Mouse (Mus musculus): ENCODE measurements around the gene Malsu1.
A peak's percentile ranks its signal among the peaks of the same experiment; 100 is the strongest.

The Malsu1 gene

GRCm38 (mm10) chr6:49074117-49074490 lies 509 bp downstream of the Malsu1 start:
- DNase-seq (ENCODE audit: low spot score) = no peak

- DNase-seq (ENCODE audit: low spot score) = no peak
Observed at GRCm38 (mm10) chr6:49077894-49078293, 4.3 kb downstream of the Malsu1 start.

- no peak for DNase-seq (ENCODE audit: low spot score)
Observed at GRCm38 (mm10) chr6:49079313-49079712, 5.7 kb downstream of the Malsu1 start.

DNA sequence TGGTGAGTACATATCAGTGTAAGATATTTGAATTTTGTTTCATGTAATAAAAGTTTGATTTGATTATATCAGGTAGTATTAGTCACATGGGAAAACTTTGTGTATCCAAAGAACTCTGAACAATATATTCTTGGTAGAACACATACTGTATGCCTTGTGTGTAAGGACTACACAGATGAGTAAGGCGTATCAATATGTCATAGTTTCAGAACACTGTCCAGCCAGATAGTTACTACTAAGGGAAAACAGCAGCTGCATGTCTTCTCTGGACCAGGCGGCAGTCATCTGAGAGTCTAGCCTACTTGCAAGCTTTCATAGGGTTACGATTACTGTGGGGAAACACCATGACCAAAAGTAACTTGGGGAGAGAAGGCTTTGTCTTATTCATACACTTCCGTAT lies 9.4 kb downstream of the Malsu1 start:
- no peak for DNase-seq (ENCODE audit: low spot score)

GRCm38 (mm10) chr6:49094968-49095367 lies 21.4 kb downstream of the Malsu1 start:
- no peak for DNase-seq (ENCODE audit: low spot score)

DNA sequence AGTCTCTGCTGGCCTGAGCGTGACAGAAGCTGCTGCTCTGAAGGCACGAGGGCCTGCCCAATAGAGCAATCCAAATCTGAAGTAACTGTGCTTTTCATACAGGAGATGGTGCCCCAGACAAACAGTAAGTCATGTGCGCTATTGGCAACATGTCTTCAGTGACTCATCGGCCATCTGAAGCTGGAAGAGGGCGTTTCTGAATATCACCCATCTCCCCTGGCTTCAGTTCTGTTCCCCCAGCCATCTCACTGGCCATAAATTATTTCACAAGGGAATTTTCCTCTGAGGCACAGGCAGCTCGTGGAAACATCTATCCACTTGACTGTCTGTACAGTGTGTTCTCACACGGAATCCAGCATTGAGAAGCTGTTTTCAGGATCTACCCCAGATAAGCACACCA lies 22.8 kb downstream of the Malsu1 start:
- DNase-seq (ENCODE audit: low spot score) = no peak

- peak; percentile 55 for DNase-seq (ENCODE audit: low spot score)
Observed at GRCm38 (mm10) chr6:49096933-49097461, 23.4 kb downstream of the Malsu1 start.

DNA sequence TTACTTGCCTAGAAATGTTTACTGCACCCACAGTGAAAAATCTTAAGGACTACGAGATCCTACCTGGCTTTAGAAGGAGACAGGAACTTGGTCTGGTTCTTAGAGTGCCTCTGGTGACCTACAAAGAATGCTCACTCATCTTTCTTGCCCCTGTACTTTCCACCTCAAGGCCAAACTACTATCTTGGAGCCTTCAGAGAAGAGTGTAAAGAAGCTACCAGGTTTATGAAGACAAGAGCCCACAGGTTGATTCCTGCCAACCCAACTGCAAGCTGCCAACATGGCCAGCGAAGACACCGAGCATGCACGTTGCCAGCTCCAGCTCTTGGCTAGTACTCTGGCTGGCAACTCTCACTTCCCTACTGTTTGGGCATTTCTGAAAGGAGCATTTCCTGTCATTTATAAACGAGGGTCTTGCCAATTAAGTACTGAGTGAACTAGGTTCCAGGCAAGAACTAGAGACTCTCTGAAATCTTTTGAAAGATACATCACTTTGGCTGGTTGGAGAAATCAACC lies 24.1 kb downstream of the Malsu1 start:
- DNase-seq (ENCODE audit: low spot score) = no peak

- no peak for DNase-seq (ENCODE audit: low spot score)
Observed at GRCm38 (mm10) chr6:49099086-49099485, 25.5 kb downstream of the Malsu1 start.

DNA sequence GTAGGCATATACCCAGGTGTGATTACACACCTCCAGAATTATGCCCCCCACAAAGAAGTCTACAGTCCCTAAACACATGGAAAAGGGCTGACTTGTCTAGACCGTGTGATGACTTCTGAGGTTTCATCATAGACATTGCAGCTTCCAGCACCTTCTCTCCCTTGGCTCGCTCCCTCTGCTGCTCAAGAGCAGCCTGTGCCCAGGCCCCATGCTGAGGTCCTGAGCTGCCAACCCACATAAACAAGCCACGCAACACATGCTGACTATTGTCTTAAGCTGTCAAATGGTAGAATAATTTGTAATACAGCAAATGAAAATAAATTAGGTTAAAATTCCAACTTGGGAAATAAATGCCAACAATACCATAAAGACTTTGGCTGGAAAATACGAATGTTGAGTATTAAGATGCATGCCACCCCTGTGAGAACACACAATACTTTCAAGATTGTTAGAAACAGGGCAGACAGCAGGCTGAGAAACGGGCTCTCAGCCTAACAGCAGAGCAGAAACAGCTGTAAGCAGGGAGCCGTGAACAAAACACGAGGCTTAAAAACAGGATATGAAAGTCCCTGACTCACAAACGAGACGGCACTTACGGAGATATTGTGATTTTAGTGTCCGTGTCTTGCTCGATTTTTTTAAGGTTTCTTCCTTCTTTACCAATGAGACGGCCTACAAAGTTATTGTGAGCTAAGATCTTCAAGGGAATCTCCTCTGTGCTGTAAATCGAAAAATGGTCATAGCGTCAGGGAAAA lies 33.3 kb downstream of the Malsu1 start:
- DNase-seq (ENCODE audit: low spot score) = no peak

DNA sequence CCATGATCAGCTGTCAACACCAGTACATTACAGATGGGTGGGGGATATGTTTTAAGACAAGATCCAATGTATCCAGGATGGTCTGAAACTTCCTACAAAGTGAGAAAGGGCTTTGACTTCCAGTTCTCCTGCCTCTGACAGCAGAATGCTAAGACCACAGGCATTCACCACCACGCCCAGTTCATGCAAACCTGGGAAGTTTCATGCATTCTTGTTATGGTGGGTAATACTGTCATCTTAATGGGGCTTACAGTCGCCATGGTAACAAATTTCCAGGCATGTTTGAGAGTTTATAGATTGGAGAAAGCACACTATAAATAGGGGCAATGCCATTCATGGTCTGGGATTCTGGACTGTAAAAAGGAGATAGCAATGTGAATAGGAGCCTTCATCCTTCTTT lies 35.6 kb downstream of the Malsu1 start:
- no peak for DNase-seq (ENCODE audit: low spot score)

GRCm38 (mm10) chr6:49113895-49114294 lies 40.3 kb downstream of the Malsu1 start:
- DNase-seq (ENCODE audit: low spot score) = no peak

DNA sequence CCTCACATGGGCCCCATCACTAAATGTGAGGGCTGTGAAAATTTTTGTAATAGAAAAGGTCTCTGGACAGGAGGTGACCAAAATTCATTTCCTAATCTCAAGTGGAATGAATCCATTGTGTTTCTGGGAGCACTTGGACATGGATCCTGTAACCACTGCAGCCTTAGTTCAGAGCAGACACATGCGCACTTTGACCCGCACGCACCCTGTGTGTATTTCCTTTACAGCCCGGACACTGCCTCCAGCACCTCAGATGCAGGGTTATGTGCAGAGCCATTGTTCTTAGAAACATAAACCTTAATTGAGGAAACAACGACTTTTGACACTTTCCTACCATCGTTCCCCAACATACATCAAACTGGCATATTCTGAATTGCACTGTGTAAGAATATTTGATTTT lies 40.9 kb downstream of the Malsu1 start:
- no peak for DNase-seq (ENCODE audit: low spot score)

DNA sequence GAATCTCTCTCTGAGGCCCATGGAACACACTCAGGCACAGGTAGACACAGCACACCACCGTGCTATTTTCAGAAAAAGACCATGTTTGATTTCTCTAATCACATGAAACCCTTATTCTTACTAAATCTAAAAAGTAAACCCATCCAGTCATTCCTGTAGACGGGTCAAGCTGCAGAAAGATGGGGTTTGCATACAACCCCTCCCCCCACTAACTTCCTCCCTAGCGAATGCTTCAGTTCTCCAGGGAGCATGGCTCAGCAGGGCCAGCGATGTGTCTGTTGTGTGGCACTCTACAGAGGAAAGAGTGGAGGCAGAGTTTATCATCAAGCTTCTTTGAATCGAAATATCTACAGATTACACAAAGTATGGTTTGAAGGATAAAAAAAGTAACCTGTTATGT lies 42.0 kb downstream of the Malsu1 start:
- DNase-seq (ENCODE audit: low spot score) = no peak

DNA sequence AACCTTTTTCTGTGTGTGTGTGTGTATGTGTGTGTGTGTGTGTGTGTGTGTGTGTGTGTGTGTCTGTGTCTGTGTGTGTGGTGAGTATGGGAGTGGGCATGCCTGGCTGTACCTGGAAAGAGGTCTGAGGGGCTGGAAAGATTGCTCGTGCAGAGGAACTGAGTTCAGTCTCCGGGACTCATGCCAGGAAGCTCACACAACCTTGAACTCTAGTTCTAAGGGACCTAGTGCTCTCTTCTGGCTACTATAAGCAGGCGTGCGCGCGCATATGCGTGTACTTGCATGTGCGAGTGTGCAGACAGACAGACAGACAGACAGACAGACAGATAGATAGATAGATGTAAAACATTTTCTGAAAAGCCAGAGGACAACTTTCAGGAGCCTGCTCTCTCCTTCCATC lies 42.6 kb downstream of the Malsu1 start:
- DNase-seq (ENCODE audit: low spot score) = no peak

GRCm38 (mm10) chr6:49118446-49118845 lies 44.9 kb downstream of the Malsu1 start:
- no peak for DNase-seq (ENCODE audit: low spot score)

DNA sequence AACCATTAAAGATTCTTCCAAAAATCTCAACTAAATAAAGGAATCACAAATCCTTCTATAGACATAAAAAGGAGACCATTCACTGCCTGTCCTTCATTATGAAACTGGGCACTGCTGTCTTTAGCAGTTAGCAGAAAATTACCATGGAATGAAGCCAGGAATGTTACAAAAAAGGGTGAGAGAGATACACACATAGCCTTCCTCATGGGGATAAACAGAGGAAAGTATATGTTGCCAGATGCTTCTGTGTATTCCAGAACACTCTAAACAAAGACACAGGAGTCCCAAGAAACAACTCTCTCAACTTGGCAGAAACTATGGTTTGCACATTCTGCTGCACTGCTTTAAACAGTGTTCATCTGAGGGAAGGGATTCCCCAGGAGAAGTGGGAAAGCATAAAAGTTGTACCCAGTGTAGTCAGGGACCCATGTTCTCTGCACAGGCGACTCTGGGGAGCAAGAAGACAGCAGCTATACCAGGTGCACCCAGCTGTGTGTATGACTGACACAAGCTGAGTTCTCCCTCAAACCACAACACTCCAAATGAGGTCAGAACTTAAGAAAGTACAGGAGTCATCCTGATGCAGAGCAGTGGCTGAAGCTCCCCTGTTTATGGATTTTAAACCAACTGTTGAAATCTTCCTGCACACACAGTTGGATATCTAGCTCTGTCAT lies 46.0 kb downstream of the Malsu1 start:
- DNase-seq (ENCODE audit: low spot score) = no peak

DNA sequence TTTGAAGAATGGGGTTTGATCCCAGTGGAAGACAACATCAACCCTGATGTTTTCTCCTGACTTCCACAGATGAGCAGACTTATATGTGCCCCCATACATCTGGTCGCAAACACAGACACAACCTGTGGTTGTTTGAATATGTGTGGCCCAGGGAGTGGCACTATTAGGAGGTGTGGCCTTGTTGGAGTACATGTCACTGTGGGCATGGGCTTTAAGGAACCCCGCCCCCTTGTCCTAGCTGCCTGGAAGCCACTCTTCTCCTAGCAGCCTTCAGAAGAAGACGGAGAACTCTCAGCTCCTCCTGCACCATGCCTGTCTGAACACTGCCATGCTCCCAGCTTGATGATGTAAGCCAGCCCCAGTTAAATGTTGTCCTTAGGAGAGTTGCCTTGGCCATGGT lies 46.8 kb downstream of the Malsu1 start:
- DNase-seq (ENCODE audit: low spot score) = no peak

GRCm38 (mm10) chr6:49130328-49130727 lies 56.7 kb downstream of the Malsu1 start:
- no peak for DNase-seq (ENCODE audit: low spot score)

DNA sequence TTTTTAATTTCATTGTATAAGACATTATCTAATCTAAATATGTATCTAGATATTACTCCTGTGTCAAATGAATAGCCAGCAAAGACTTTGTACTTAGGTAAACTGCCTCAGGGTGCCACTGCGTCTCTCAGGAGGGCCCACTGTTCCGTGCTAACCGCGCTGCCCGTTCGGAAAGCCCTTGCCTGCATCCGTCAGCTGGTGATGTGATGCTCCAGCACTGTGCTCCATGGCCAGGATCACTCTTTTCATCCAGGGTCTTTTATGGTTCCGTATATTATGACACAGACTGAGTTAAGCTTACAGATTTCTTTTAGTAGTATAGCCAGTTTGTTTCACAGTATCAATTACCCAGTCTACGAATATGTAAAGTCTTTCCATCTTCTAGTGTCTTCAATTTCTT lies 58.3 kb downstream of the Malsu1 start:
- no peak for DNase-seq (ENCODE audit: low spot score)

GRCm38 (mm10) chr6:49132352-49133090 lies 58.9 kb downstream of the Malsu1 start:
- DNase-seq (ENCODE audit: low spot score) = no peak

Measured in left cerebral cortex, adult 11 months (tissue).